Mouse (Mus musculus) lung, postnatal 0 days (tissue): Measurements from ENCODE around the gene Eps8l1. TPM values are rescaled to one million over a fixed set of nuclear protein-coding genes. Genes with fewer than 3 reads are reported as not detected.

Experiments used
- ATAC-seq: fragments of 200-750 bp; cut with Nextera tagmentation; 2 replicates; pipeline ENCODE4 v1.8.0; 2017; ENCODE audit warnings: moderate library complexity
- DNase-seq: peaks from one replicate; pipeline ENCODE4 v3.0.0-alpha.2; 2016; ENCODE audit warnings: low spot score
- H3K27ac ChIP-seq: fragments of 300-500 bp; sonication (generic); 2 replicates; pipeline ENCODE4 v1.5.1; 2014; ENCODE audit warnings: antibody characterized with exemption, mild to moderate bottlenecking, low read length, mixed read lengths
- H3K27me3 ChIP-seq: fragments of 300-500 bp; sonication (generic); replicated peaks from 2 replicates; pipeline ENCODE4 v1.6.1; 2014; ENCODE audit warnings: low read length, mixed read lengths; ENCODE audit not compliant: insufficient read depth
- H3K36me3 ChIP-seq: fragments of 300-500 bp; sonication (generic); 2 replicates; pipeline ENCODE4 v1.6.1; 2014; ENCODE audit warnings: low read length, mixed read lengths; ENCODE audit not compliant: insufficient read depth
- H3K4me1 ChIP-seq: fragments of 300-500 bp; sonication (generic); 2 replicates; pipeline ENCODE4 v1.6.1; 2014; ENCODE audit warnings: antibody characterized with exemption, low read depth, low read length, mixed read lengths; ENCODE audit not compliant: insufficient read depth
- H3K4me2 ChIP-seq: fragments of 300-500 bp; sonication (generic); replicated peaks from 2 replicates; pipeline ENCODE4 v1.6.1; 2014; ENCODE audit warnings: low read depth, mild to moderate bottlenecking, low read length, moderate library complexity, mixed read lengths
- H3K4me3 ChIP-seq: fragments of 300-500 bp; sonication (generic); 2 replicates; pipeline ENCODE4 v1.5.1; 2014; ENCODE audit warnings: low read depth, low read length
- H3K9ac ChIP-seq: fragments of 300-500 bp; sonication (generic); replicated peaks from 2 replicates; pipeline ENCODE4 v1.6.1; 2014; ENCODE audit warnings: low read depth, mild to moderate bottlenecking
- H3K9me3 ChIP-seq: fragments of 300-500 bp; sonication (generic); 2 replicates; pipeline ENCODE4 v1.6.1; 2016; ENCODE audit warnings: low read length, mixed read lengths
- CTCF ChIP-seq: IDR thresholded peaks from 2 replicates; pipeline ENCODE4 v1.5.1; 2016; ENCODE audit warnings: antibody characterized with exemption, mild to moderate bottlenecking
- EP300 ChIP-seq: IDR thresholded peaks from 2 replicates; pipeline ENCODE4 v1.6.1; 2016; ENCODE audit warnings: antibody characterized with exemption, mild to moderate bottlenecking, control low read depth
- WGBS: fragments of 180-500 bp; shearing (Covaris S2); extraction: QIAGEN DNeasy Blood & Tissue Kit; methylation state at CpG from one replicate; pipeline ENCODE4 v1.1.7; 2014; 5-methylcytosine and 5-hydroxymethylcytosine counted together
- polyA plus RNA-seq: library from polyadenylated mRNA; unstranded; fragments of >200 nt; fragmentation: Nextera tagmentation; extraction: Ambion mirVana; gene quantifications from 2 replicates; pipeline ENCODE4 v1.2.1, GENCODE M21; 2015

The Eps8l1 gene
- polyA plus RNA-seq, 1 experiment from 2014 or later = 15.0 TPM

- no peaks in the 10 kb centered on the region for H3K9me3 ChIP-seq
- TF ChIP-seq CTCF (no peak), EP300 (no peak)
Observed at GRCm38 (mm10) chr7:4504646-4505435, 44.4 kb downstream of the Eps8l1 start.

GRCm38 (mm10) chr7:4507220-4507619 lies 46.7 kb downstream of the Eps8l1 start:
- no peak overlapping the region for H3K4me3 ChIP-seq
- H3K9me3 ChIP-seq = no peaks in the 10 kb centered on the region
- H3K4me2 ChIP-seq = no peak overlapping the region
- no peaks in the 10 kb centered on the region; the same call in 1 of the 2 replicates for H3K4me1 ChIP-seq
- H3K27ac ChIP-seq = no peak overlapping the region
- no peak for ATAC-seq
- WGBS = 48% methylated on average over 4 of the region's 4 CpGs
- no peak overlapping the region for H3K9ac ChIP-seq
- no peak for DNase-seq
- TF ChIP-seq EP300 (no peak), CTCF (no peak)
- no peaks in the 10 kb centered on the region for H3K36me3 ChIP-seq
- H3K27me3 ChIP-seq = no peaks in the 10 kb centered on the region

More at GRCm38 (mm10) chr7:4504646-4505435, 44.4 kb downstream of the Eps8l1 start:
- Histone ChIP-seq H3K27me3 (no peaks in the 10 kb centered on the region), H3K27ac (0 out of 2 replicates have a peak overlapping the region, but pooled peaks have one; percentile 32), H3K4me1 (peaks cover 5% of the 10 kb centered on the region), H3K36me3 (no peaks in the 10 kb centered on the region), H3K4me3 (no peak overlapping the region), H3K4me2 (no peak overlapping the region), H3K9ac (no peak overlapping the region)
- no peak for ATAC-seq
- no peak for DNase-seq
- 50% methylated on average over 11 of the region's 11 CpGs for WGBS

- no peak overlapping the region for H3K4me2 ChIP-seq
- ATAC-seq (no peak), DNase-seq (no peak)
- no peaks in the 10 kb centered on the region for H3K4me1 ChIP-seq
- H3K4me3 ChIP-seq = no peak overlapping the region
- H3K27me3 ChIP-seq = no peaks in the 10 kb centered on the region
- H3K36me3 ChIP-seq = no peaks in the 10 kb centered on the region
- TF ChIP-seq EP300 (no peak), CTCF (peak; percentile 54)
- 70% methylated on average over 11 of the region's 32 CpGs for WGBS
- no peak overlapping the region for H3K27ac ChIP-seq
- H3K9ac ChIP-seq = no peak overlapping the region
- no peaks in the 10 kb centered on the region for H3K9me3 ChIP-seq
Observed at GRCm38 (mm10) chr7:4508062-4508738, 47.7 kb downstream of the Eps8l1 start.

GRCm38 (mm10) chr7:4508739-4509116 lies 48.3 kb downstream of the Eps8l1 start:
- Histone ChIP-seq H3K27ac (no peak overlapping the region), H3K9ac (no peak overlapping the region), H3K4me3 (no peak overlapping the region), H3K4me1 (no peaks in the 10 kb centered on the region), H3K36me3 (no peaks in the 10 kb centered on the region), H3K4me2 (no peak overlapping the region), H3K9me3 (no peaks in the 10 kb centered on the region), H3K27me3 (no peaks in the 10 kb centered on the region)
- TF ChIP-seq EP300 = no peak
- no peak for TF ChIP-seq CTCF
- ATAC-seq (no peak), DNase-seq (no peak)
- WGBS = 78% methylated on average over 8 of the region's 8 CpGs

- DNase-seq (peak; percentile 93), ATAC-seq (peak; percentile 88)
- H3K4me3 ChIP-seq = no peak overlapping the region
- no peaks in the 10 kb centered on the region for H3K4me1 ChIP-seq
- no peaks in the 10 kb centered on the region for H3K36me3 ChIP-seq
- no peaks in the 10 kb centered on the region for H3K27me3 ChIP-seq
- H3K9me3 ChIP-seq = no peaks in the 10 kb centered on the region
- H3K4me2 ChIP-seq = 0 out of 2 replicates have a peak overlapping the region, but pooled peaks have one; percentile 2
- H3K9ac ChIP-seq = no peak overlapping the region
- WGBS = 14% methylated on average over 24 of the region's 24 CpGs
- TF ChIP-seq EP300 (peak; percentile 64), CTCF (peak; percentile 92)
- 0 out of 2 replicates have a peak overlapping the region, but pooled peaks have one; percentile 32 for H3K27ac ChIP-seq
Observed at GRCm38 (mm10) chr7:4509863-4510608, 49.6 kb downstream of the Eps8l1 start.
